Mouse (Mus musculus) heart, postnatal 0 days (tissue): ENCODE data around the gene Ell.
A peak's percentile ranks its signal among the peaks of the same experiment; 100 is the strongest.

Source experiments
- CTCF ChIP-seq: IDR thresholded peaks from 2 replicates; pipeline ENCODE4 v1.5.1; 2016; ENCODE audit warnings: antibody characterized with exemption, control low read depth, low read depth
- EP300 ChIP-seq: IDR thresholded peaks from 2 replicates; pipeline ENCODE4 v1.6.1; 2016; ENCODE audit warnings: antibody characterized with exemption, low read depth

- TF ChIP-seq EP300: 0 out of 2 replicates have a peak, but pooled peaks have one; percentile 30
- TF ChIP-seq CTCF: no peak
These were observed 68.9 kb downstream of the Ell start for GRCm38 (mm10) chr8:70607898-70608748.
